Mouse (Mus musculus): Measurements from ENCODE around the gene Asprv1. TPM values are rescaled to one million over a fixed set of nuclear protein-coding genes. Genes with fewer than 3 reads are reported as not detected.

Asprv1 gene
- polyA plus RNA-seq, 1 experiment: 0.38 TPM

- no peak for DNase-seq (ENCODE audit: low read depth)
Measured at GRCm38 (mm10) chr6:86665560-86666307, 37.8 kb downstream of the Asprv1 start.

GRCm38 (mm10) chr6:86667061-86667460, 39.1 kb downstream of the Asprv1 start:
- DNase-seq (ENCODE audit: low read depth): no peak

GRCm38 (mm10) chr6:86668580-86669239, 40.7 kb downstream of the Asprv1 start, which contains the start of gene Mxd1:
Mxd1 (minus strand) TSS chr6:86669161.
- no peak for DNase-seq (ENCODE audit: low read depth)

GRCm38 (mm10) chr6:86669240-86669727, 41.3 kb downstream of the Asprv1 start:
- DNase-seq (ENCODE audit: low read depth): peak; percentile 87

GRCm38 (mm10) chr6:86670873-86671272, 42.9 kb downstream of the Asprv1 start:
- no peak for DNase-seq (ENCODE audit: low read depth)

- DNase-seq (ENCODE audit: low read depth): no peak
Measured at GRCm38 (mm10) chr6:86678341-86678740, 50.4 kb downstream of the Asprv1 start.

Other genes with a start within 250 kb of the Asprv1 start
- 64.4 and 87.3 TPM in 2 replicates for gene Pcyox1, start 231.0 kb upstream of the Asprv1 start, polyA plus RNA-seq (2012; rRNA removed)
- gene Tia1, start 223.9 kb upstream of the Asprv1 start, polyA plus RNA-seq (2012; rRNA removed): 26.8 and 28.8 TPM in 2 replicates
- gene Gm44790, start 201.5 kb upstream of the Asprv1 start, polyA plus RNA-seq (2012; rRNA removed): 4.3 and 9.1 TPM in 2 replicates
- 15.2 and 16.8 TPM in 2 replicates for gene C87436, start 189.8 kb upstream of the Asprv1 start, polyA plus RNA-seq (2012; rRNA removed)
- gene Pcbp1, start 101.8 kb upstream of the Asprv1 start, polyA plus RNA-seq (2012; rRNA removed): 101 and 174 TPM in 2 replicates
- gene Mxd1, start 41.0 kb downstream of the Asprv1 start, polyA plus RNA-seq (2012; rRNA removed): 6.9 and 7.0 TPM in 2 replicates
- 10.1 and 13.7 TPM in 2 replicates for gene Snrnp27, start 56.4 kb downstream of the Asprv1 start, polyA plus RNA-seq (2012; rRNA removed)
- 10.5 and 13.7 TPM in 2 replicates for gene Gmcl1, start 105.2 kb downstream of the Asprv1 start, polyA plus RNA-seq (2012; rRNA removed)
- 44.4 and 60.3 TPM in 2 replicates for gene Anxa4, start 165.4 kb downstream of the Asprv1 start, polyA plus RNA-seq (2012; rRNA removed)
- gene Aak1, start 221.4 kb downstream of the Asprv1 start, polyA plus RNA-seq (2012; rRNA removed): 17.8 and 19.2 TPM in 2 replicates